Mouse (Mus musculus) ES-E14 (cell line): ENCODE measurements around the gene Clic1.

Experiments used
- ZC3H11A ChIP-seq: IDR thresholded peaks from 2 replicates; pipeline ENCODE4 v1.6.1; 2012; ENCODE audit warnings: low read depth, mild to moderate bottlenecking, inconsistent platforms, low read length, borderline replicate concordance
- ZNF384 ChIP-seq: IDR thresholded peaks from 2 replicates; pipeline ENCODE4 v1.6.1; 2012; ENCODE audit warnings: low read depth, low read length, inconsistent platforms

DNA sequence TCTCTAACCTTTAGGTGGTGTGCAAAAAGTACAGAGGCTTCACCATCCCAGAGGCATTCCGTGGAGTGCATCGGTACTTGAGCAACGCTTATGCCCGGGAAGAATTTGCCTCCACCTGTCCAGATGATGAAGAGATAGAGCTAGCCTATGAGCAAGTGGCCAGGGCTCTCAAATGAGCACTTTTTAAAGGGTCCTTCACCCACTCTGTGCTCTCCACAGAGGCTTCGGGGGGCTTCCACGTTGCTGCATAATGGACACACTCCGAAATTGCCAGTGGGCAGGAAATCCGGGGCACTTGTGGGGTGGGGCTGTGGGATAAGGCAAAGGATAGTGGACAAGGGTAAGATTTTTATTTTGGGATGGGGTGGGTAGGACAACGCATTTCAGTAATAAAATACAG, 8.6 kb downstream of the Clic1 start:
- TF ChIP-seq ZC3H11A (no peak), ZNF384 (no peak)
